Mouse (Mus musculus) cortical plate, adult 2 months (tissue): ENCODE measurements at regions not wholly inside any gene's neighbourhood (a gene's known extent, or its start where the extent isn't known, plus 50 kb on each side); places are given as distances from the start of the nearest gene placed in this dataset.
"Not testable (repeated sequence)": the region's sequence is repeated elsewhere in the genome, so short reads cannot be mapped to it uniquely, and the experiment has no call there.

Source experiments
- H3K27ac ChIP-seq: fragments of 200-500 bp; 2 replicates; pipeline ENCODE4 v1.5.1; 2012; ENCODE audit warnings: low read length, control low read depth, inconsistent platforms; ENCODE audit not compliant: insufficient read depth
- H3K4me1 ChIP-seq: fragments of 200-500 bp; 2 replicates; pipeline ENCODE4 v1.6.1; 2011; ENCODE audit warnings: low read length; ENCODE audit not compliant: control insufficient read depth, insufficient read depth
- H3K4me3 ChIP-seq: fragments of 200-500 bp; 2 replicates; pipeline ENCODE4 v1.5.1; 2011; ENCODE audit warnings: mild to moderate bottlenecking, low read length, control low read depth; ENCODE audit not compliant: insufficient read depth
- POLR2A ChIP-seq: fragments of 200-500 bp; IDR thresholded peaks from 2 replicates; pipeline ENCODE4 v1.6.1; 2011; ENCODE audit warnings: mild to moderate bottlenecking, low read length, control low read depth; ENCODE audit not compliant: insufficient read depth; ENCODE audit errors: extremely low read depth

DNA sequence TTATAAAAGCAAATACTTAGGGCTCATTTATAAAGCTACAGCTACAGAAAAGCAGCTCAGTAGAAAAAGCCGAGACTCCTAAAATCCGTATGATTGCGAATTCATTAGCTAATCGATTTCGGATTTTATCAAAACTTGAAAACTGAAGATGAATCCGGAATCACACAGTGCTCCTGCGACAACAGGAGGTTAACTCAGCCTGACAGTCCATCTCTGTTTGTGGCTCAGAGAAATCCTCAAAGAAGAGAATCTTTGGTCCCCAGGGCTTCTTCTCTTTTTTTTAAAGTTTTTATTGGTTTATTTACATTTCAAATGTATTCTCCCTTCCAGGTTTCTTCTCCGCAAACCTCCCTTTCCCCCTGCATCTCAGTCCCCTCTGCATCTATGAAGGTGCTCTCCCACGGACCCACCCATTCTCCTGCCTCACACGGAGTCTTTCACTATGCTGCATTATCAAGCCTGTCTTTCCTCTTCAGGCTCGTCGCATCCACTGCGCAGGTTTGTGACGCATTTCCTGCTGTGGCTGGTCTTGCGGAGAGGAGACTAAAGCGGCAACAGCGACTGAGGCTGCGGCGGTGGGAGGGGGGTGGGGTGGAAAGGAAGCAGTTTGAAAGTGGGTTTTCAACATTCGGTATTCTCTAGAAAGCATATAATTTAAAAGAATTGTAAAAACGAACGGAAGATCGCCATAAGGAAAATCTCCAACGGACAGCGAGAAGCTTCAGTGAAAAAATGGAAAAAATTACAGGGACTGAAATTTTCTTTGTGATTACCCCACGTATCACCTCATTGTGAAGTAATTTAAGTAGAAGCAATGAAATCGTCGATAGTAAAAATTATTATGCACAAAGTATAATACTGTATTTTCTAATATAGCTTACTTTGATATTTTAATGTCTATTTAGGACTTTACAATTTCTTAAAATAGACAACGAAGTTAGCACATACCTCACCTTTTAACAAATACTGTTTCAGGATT, 482.5 kb upstream of the Snrpn start:
- TF ChIP-seq POLR2A = peak; percentile 80
- H3K27ac ChIP-seq, H3K4me1 ChIP-seq: not testable (repeated sequence)
- H3K4me3 ChIP-seq = peak overlapping the region; percentile 16

- H3K4me1 ChIP-seq, H3K27ac ChIP-seq: not testable (repeated sequence)
These were observed 477.2 kb upstream of the Snrpn start for GRCm38 (mm10) chr7:60617070-60617674.

More at GRCm38 (mm10) chr7:60617070-60617674, 477.2 kb upstream of the Snrpn start:
- H3K4me3 ChIP-seq = not testable (repeated sequence)
